In the genomic region with DNA sequence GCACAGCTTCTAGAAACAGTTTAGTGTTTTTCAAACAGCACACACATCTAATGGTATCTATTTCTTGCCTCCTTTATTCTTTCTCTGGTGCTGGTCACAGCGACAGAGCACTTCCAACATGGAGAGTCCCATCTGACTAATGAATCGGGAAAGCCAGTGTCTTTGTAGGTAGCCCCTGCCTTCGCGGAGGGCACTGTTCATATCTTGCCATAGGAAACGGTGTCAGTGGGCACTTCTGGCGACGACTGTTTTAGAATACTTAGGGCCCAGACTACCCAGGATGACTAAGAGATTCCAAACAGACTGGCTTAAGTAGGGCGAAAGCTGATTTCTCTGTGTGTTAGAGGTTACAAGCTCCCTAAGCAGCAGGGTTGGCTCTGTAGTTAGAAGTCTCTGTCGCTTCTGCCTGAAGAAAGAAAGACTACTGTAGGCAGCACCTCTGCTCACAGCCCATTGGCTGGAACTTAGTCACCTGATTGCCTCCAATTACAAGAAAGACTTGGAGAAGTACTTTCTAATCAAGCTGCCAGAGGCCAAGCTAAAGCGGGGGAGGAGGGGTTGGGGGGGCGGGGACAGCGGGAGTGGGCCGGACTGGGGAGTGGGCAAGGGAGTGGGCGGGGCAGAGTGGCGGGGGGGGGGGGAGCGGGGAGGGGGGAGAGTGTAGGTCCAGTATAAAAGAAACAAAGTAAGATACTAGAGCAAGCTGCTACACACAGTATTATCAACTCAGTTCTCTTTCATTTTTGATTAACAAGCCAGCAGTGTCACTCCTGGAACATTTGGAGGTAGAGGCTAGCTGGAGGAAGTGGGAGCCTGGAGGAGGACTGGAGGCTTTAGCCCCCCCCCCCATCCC, we compare ENCODE assay signal across 8 mouse cellular contexts. TPM values are rescaled to one million over a fixed set of nuclear protein-coding genes. Genes with fewer than 3 reads are reported as not detected.
A peak's percentile ranks its signal among the peaks of the same experiment; 100 is the strongest.
DNase-seq lines count a peak whose midpoint lies in the region; ATAC-seq and TF ChIP-seq lines count a peak whose summit lies in the region.

No protein-coding gene starts in this region.

- peak; percentile 19 for DNase-seq in hindbrain, embryonic 11.5 days (ENCODE audit: low spot score)
- no peak for DNase-seq in hindbrain, postnatal 0 days (ENCODE audit: low spot score)
- DNase-seq in adrenal gland, postnatal 36 days: peak; percentile 68 to 71
- peak; percentile 28 to 41 for DNase-seq in heart, postnatal 10 days
- DNase-seq in liver, adult 2 months (ENCODE audit: extremely low read depth, low read depth, low spot score): peak; percentile 66
- peak; percentile 40 for DNase-seq in stomach, postnatal 0 days (ENCODE audit: low spot score)
- no peak for DNase-seq in gastrocnemius, postnatal 36 days
- no peak for DNase-seq in frontal cortex, postnatal 36 days (ENCODE audit: low spot score in 2 of 2)

- 0 out of 2 replicates have a peak overlapping the region, but pooled peaks have one; percentile 10 for H3K27ac ChIP-seq in hindbrain, embryonic 11.5 days (ENCODE audit: low read depth, low read length)
- H3K27ac ChIP-seq in hindbrain, postnatal 0 days: no peak overlapping the region
- no peak overlapping the region for H3K27ac ChIP-seq in liver, adult 2 months (replicated peaks; ENCODE audit: insufficient read depth, low read depth, low read length)
- H3K27ac ChIP-seq in stomach, postnatal 0 days (replicated peaks): no peak overlapping the region

- intact Hi-C loops in heart, postnatal 10 days (cut with DNase I): no loop called here
- intact Hi-C loops in gastrocnemius, postnatal 36 days (cut with DNase I): no loop called here

- no peak for ATAC-seq in hindbrain, embryonic 11.5 days (ENCODE audit: low FRiP score)
- no peak for ATAC-seq in hindbrain, postnatal 0 days
- peak; percentile 82 for ATAC-seq in stomach, postnatal 0 days (ENCODE audit: low FRiP score, low TSS enrichment)

- no peak overlapping the region for H3K4me3 ChIP-seq in hindbrain, embryonic 11.5 days (ENCODE audit: low read depth, low read length)
- no peak overlapping the region for H3K4me3 ChIP-seq in hindbrain, postnatal 0 days (ENCODE audit: low read length)
- 0 out of 2 replicates have a peak overlapping the region, but pooled peaks have one; percentile 20 for H3K4me3 ChIP-seq in liver, adult 2 months (ENCODE audit: insufficient read depth, low read depth, low read length)
- H3K4me3 ChIP-seq in stomach, postnatal 0 days (ENCODE audit: low read depth, low read length): no peak overlapping the region; the same call in 1 of the 2 replicates

- no peak overlapping the region for H3K9ac ChIP-seq in hindbrain, embryonic 11.5 days (ENCODE audit: low read depth, low read length)
- no peak overlapping the region for H3K9ac ChIP-seq in hindbrain, postnatal 0 days (replicated peaks; ENCODE audit: low read length)
- H3K9ac ChIP-seq in liver, adult 2 months (ENCODE audit: low read depth, low read length): peak overlapping the region; percentile 12; the same call in 1 of the 2 replicates
- H3K9ac ChIP-seq in stomach, postnatal 0 days (ENCODE audit: low read length): no peak overlapping the region

- H3K27me3 ChIP-seq in hindbrain, embryonic 11.5 days (ENCODE audit: control insufficient read depth, insufficient read depth, low read length): no peaks in the 10 kb centered on the region
- no peaks in the 10 kb centered on the region for H3K27me3 ChIP-seq in hindbrain, postnatal 0 days (ENCODE audit: insufficient read depth, low read length)
- H3K27me3 ChIP-seq in liver, adult 2 months (ENCODE audit: control insufficient read depth, insufficient read depth, low read length): no peaks in the 10 kb centered on the region
- H3K27me3 ChIP-seq in stomach, postnatal 0 days (ENCODE audit: control insufficient read depth, insufficient read depth, low read length): no peaks in the 10 kb centered on the region

- no peaks in the 10 kb centered on the region for H3K36me3 ChIP-seq in hindbrain, embryonic 11.5 days (ENCODE audit: control insufficient read depth, insufficient read depth, low read length)
- no peaks in the 10 kb centered on the region for H3K36me3 ChIP-seq in hindbrain, postnatal 0 days (ENCODE audit: insufficient read depth, low read length)
- no peaks in the 10 kb centered on the region for H3K36me3 ChIP-seq in liver, adult 2 months (ENCODE audit: control insufficient read depth, insufficient read depth, low read length)
- no peaks in the 10 kb centered on the region for H3K36me3 ChIP-seq in stomach, postnatal 0 days (ENCODE audit: control insufficient read depth, insufficient read depth, low read length)

- TF ChIP-seq POLR2A in liver, adult 2 months (IDR thresholded peaks at IDR 0.05; ENCODE audit: extremely low read depth, insufficient read depth, low read length): no peak

- H3K4me2 ChIP-seq in hindbrain, embryonic 11.5 days (replicated peaks; ENCODE audit: low read depth, low read length): no peak overlapping the region; the same call in 1 of the 2 replicates
- no peak overlapping the region for H3K4me2 ChIP-seq in hindbrain, postnatal 0 days (ENCODE audit: low read depth, low read length)
- peak overlapping the region; percentile 23; the same call in 1 of the 2 replicates for H3K4me2 ChIP-seq in stomach, postnatal 0 days (replicated peaks; ENCODE audit: low read depth)

- H3K4me1 ChIP-seq in hindbrain, embryonic 11.5 days (replicated peaks; ENCODE audit: control insufficient read depth, insufficient read depth, low read length): no peaks in the 10 kb centered on the region
- no peaks in the 10 kb centered on the region for H3K4me1 ChIP-seq in hindbrain, postnatal 0 days (ENCODE audit: insufficient read depth, low read length)
- peaks cover 2% of the 10 kb centered on the region; the same call in 1 of the 2 replicates for H3K4me1 ChIP-seq in liver, adult 2 months (ENCODE audit: control insufficient read depth, insufficient read depth, low read length)
- no peaks in the 10 kb centered on the region for H3K4me1 ChIP-seq in stomach, postnatal 0 days (replicated peaks; ENCODE audit: control insufficient read depth, insufficient read depth)

- TF ChIP-seq EP300 in stomach, postnatal 0 days (optimal IDR thresholded peaks at IDR 0.05): no peak

- WGBS in hindbrain, embryonic 11.5 days: 28% methylated on average over 12 of the region's 16 CpGs
- 29% methylated on average over 10 of the region's 16 CpGs for WGBS in hindbrain, postnatal 0 days
- 29% methylated on average over 13 of the region's 16 CpGs for WGBS in liver, adult 2 months
- 26% methylated on average over 10 of the region's 16 CpGs for WGBS in stomach, postnatal 0 days

- H3K9me3 ChIP-seq in hindbrain, embryonic 11.5 days (ENCODE audit: control insufficient read depth, low read length): peaks cover 4% of the 10 kb centered on the region; the same call in 1 of the 2 replicates
- H3K9me3 ChIP-seq in hindbrain, postnatal 0 days (ENCODE audit: low read length): peaks cover 3% of the 10 kb centered on the region; the same call in 1 of the 2 replicates
- no peaks in the 10 kb centered on the region for H3K9me3 ChIP-seq in stomach, postnatal 0 days (ENCODE audit: control insufficient read depth, low read length)

- no peak for TF ChIP-seq CTCF in hindbrain, postnatal 0 days (IDR thresholded peaks at IDR 0.05; ENCODE audit: low read depth)
- TF ChIP-seq CTCF in liver, adult 2 months (IDR thresholded peaks at IDR 0.05; ENCODE audit: low read depth, low read length): no peak
- TF ChIP-seq CTCF in stomach, postnatal 0 days (IDR thresholded peaks at IDR 0.05; ENCODE audit: low read depth): no peak

- H3K79me2 ChIP-seq in liver, adult 2 months (ENCODE audit: control insufficient read depth, insufficient read depth, low read length): no peaks in the 10 kb centered on the region

RNA-seq across cellular contexts. Expression of a gene that starts 28.7 kb away (rescaled TPM):
- 90.3 and 92.3 TPM in 2 replicates for polyA plus RNA-seq in hindbrain, embryonic 11.5 days (2014; fragmentation: Nextera tagmentation; extraction: Ambion mirVana)
- 13.5 and 17.7 TPM in 2 replicates for total RNA-seq in hindbrain, postnatal 0 days (2014; rRNA removed)
- polyA plus RNA-seq in hindbrain, postnatal 0 days (2015; fragmentation: Nextera tagmentation; extraction: Ambion mirVana): 32.0 and 35.8 TPM in 2 replicates
- total RNA-seq in adrenal gland, postnatal 36 days (2021): 10 to 100 TPM; 16.1 to 21.6 TPM
- total RNA-seq in heart, postnatal 10 days (2021): 10 to 100 TPM; 17.8 to 19.1 TPM
- total RNA-seq in liver, adult 2 months (2014; rRNA removed): 5.4 and 6.3 TPM in 2 replicates
- polyA plus RNA-seq in liver, adult 2 months (2012; rRNA removed): 1.7 and 1.8 TPM in 2 replicates
- 23.9 and 26.7 TPM in 2 replicates for polyA plus RNA-seq in stomach, postnatal 0 days (2015; fragmentation: Nextera tagmentation; extraction: Ambion mirVana)
- total RNA-seq in gastrocnemius, postnatal 36 days (2021): 1 to 10 TPM; 3.2 to 4.0 TPM

Comparison
In these comparisons a context has a peak if more than half of its experiments do, and no peak if none do; other contexts are left out.
1. DNase-seq: peak in hindbrain, embryonic 11.5 days (single experiment), adrenal gland, postnatal 36 days (2 of 2), heart, postnatal 10 days (2 of 2), liver, adult 2 months (single experiment) and stomach, postnatal 0 days (single experiment); none in hindbrain, postnatal 0 days (single experiment), gastrocnemius, postnatal 36 days (0 of 2) and frontal cortex, postnatal 36 days (0 of 2).